ENCODE assay signal across 19 mouse cellular contexts in genomic region chr1:84848335-84848734, GRCm38 (mm10). TPM values are rescaled to one million over a fixed set of nuclear protein-coding genes. Genes with fewer than 3 reads are reported as not detected.
"Had no signal": no experiment of that assay in that cellular context is flagged by ENCODE, and none has a peak within 500 bp of the region (broad histone marks: within the 10 kb centered on the region; RNA-seq: fewer than 3 reads in every experiment).

No protein-coding gene starts in this region.

- H3K27ac ChIP-seq: lung, embryonic 15.5 days; macrophage; midbrain, embryonic 12.5 days; midbrain, embryonic 15.5 days; neural tube, embryonic 12.5 days; stomach, embryonic 15.5 days; stomach, postnatal 0 days had no signal

- H3K36me3 ChIP-seq: lung, embryonic 15.5 days; midbrain, embryonic 15.5 days; stomach, embryonic 15.5 days had no signal

- H3K27me3 ChIP-seq: lung, embryonic 15.5 days; megakaryocyte, embryonic 14.5 days; midbrain, embryonic 12.5 days; midbrain, embryonic 15.5 days; neural tube, embryonic 12.5 days; stomach, embryonic 15.5 days had no signal

- H3K4me3 ChIP-seq: lung, embryonic 15.5 days; megakaryocyte, embryonic 14.5 days; midbrain, embryonic 12.5 days; midbrain, embryonic 15.5 days; neural tube, embryonic 12.5 days; stomach, embryonic 15.5 days had no signal

- H3K4me2 ChIP-seq: lung, embryonic 15.5 days; midbrain, embryonic 12.5 days; midbrain, embryonic 15.5 days; neural tube, embryonic 12.5 days; stomach, embryonic 15.5 days had no signal

- H3K9ac ChIP-seq: liver, postnatal 0 days; lung, embryonic 15.5 days; midbrain, embryonic 12.5 days; midbrain, embryonic 15.5 days; neural tube, embryonic 12.5 days; stomach, embryonic 15.5 days had no signal

- ATAC-seq: liver, postnatal 0 days; lung, postnatal 0 days; midbrain, embryonic 15.5 days had no signal

- H3K4me1 ChIP-seq: lung, embryonic 15.5 days; midbrain, embryonic 15.5 days; neural tube, embryonic 12.5 days; stomach, embryonic 15.5 days had no signal

- H3K9me3 ChIP-seq: lung, embryonic 15.5 days; megakaryocyte, embryonic 14.5 days; midbrain, embryonic 12.5 days; midbrain, embryonic 15.5 days; neural tube, embryonic 12.5 days; stomach, embryonic 15.5 days had no signal

- DNase-seq: liver, postnatal 0 days; lung, adult 2 months; lung, postnatal 14 days; lung, postnatal 36 days; right cerebral cortex, postnatal 14 days; thymus, adult 2 months; thymus, postnatal 25 days; thymus, postnatal 4 days had no signal

RNA-seq across cellular contexts. Expression of gene Fbxo36, which starts 8.7 kb away (rescaled TPM):
- total RNA-seq: monocyte, adult 5-6 weeks; neutrophil, adult 5-6 weeks had no signal
